ENCODE assay signal across 8 mouse cellular contexts in the genomic region with DNA sequence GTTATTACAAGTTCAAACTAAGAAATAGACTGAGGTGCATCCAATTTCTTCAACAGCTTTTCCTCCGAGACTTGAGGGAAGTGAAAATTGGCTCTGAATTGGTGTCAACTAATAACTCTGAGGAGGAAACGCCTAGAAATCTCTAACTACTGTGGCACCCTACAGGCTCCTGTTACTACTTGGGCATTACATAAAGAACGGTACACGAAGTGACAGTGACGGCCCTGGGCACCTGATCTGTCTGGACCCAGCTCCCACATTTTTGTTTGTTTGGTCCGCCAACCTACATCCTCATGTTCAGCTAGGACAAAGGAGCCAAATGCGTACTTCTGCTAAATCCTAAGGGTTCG. TPM values are rescaled to one million over a fixed set of nuclear protein-coding genes. Genes with fewer than 3 reads are reported as not detected.
DNase-seq lines count a peak whose midpoint lies in the region; ATAC-seq and TF ChIP-seq lines count a peak whose summit lies in the region.

No protein-coding gene starts in this region.

- no peaks in the 10 kb centered on the region for H3K9me3 ChIP-seq in embryonic facial prominence, embryonic 11.5 days (replicated peaks; ENCODE audit: control insufficient read depth, low read length)
- no peaks in the 10 kb centered on the region for H3K9me3 ChIP-seq in midbrain, postnatal 0 days (ENCODE audit: low read length)

- peak overlapping the region; percentile 64 for H3K4me2 ChIP-seq in embryonic facial prominence, embryonic 11.5 days (ENCODE audit: low read depth, low read length)
- H3K4me2 ChIP-seq in midbrain, postnatal 0 days (ENCODE audit: low read depth, low read length, poor library complexity, severe bottlenecking), result peak overlapping the region; percentile 74

- TF ChIP-seq POLR2A in lung, adult 2 months (IDR thresholded peaks at IDR 0.05; ENCODE audit: borderline replicate concordance, extremely low read depth, low read depth, low read length), result no peak

- no peaks in the 10 kb centered on the region for H3K4me1 ChIP-seq in lung, adult 2 months (ENCODE audit: control insufficient read depth, insufficient read depth, low read length)
- H3K4me1 ChIP-seq in embryonic facial prominence, embryonic 11.5 days (ENCODE audit: control insufficient read depth, insufficient read depth, low read length), result no peaks in the 10 kb centered on the region
- peaks cover 14% of the 10 kb centered on the region for H3K4me1 ChIP-seq in midbrain, postnatal 0 days (ENCODE audit: insufficient read depth, low read length)

- H3K27ac ChIP-seq in embryonic facial prominence, embryonic 11.5 days (replicated peaks; ENCODE audit: low read depth, low read length), result no peak overlapping the region
- peak overlapping the region; percentile 96 for H3K27ac ChIP-seq in midbrain, postnatal 0 days (ENCODE audit: low read depth, low read length)

- TF ChIP-seq CTCF in lung, adult 2 months (IDR thresholded peaks at IDR 0.05; ENCODE audit: insufficient read depth, low read length), result no peak
- TF ChIP-seq CTCF in midbrain, postnatal 0 days (IDR thresholded peaks at IDR 0.05), result no peak

- H3K4me3 ChIP-seq in lung, adult 2 months (replicated peaks; ENCODE audit: extremely low read depth, low read depth, low read length), result peak overlapping the region; percentile 94
- peak overlapping the region; percentile 69 for H3K4me3 ChIP-seq in embryonic facial prominence, embryonic 11.5 days (ENCODE audit: low read depth, low read length)
- H3K4me3 ChIP-seq in midbrain, postnatal 0 days (ENCODE audit: low read depth, low read length), result peak overlapping the region; percentile 86

- H3K9ac ChIP-seq in embryonic facial prominence, embryonic 11.5 days (replicated peaks; ENCODE audit: low read length), result peak overlapping the region; percentile 89
- H3K9ac ChIP-seq in midbrain, postnatal 0 days (replicated peaks; ENCODE audit: low read length, poor library complexity, severe bottlenecking), result peak overlapping the region; percentile 95

- 2% methylated on average over 8 of the region's 8 CpGs for WGBS in lung, adult 2 months
- 5% methylated on average over 8 of the region's 8 CpGs for WGBS in embryonic facial prominence, embryonic 11.5 days
- 3% methylated on average over 8 of the region's 8 CpGs for WGBS in midbrain, postnatal 0 days

- H3K27me3 ChIP-seq in embryonic facial prominence, embryonic 11.5 days (ENCODE audit: control insufficient read depth, insufficient read depth, low read length), result no peaks in the 10 kb centered on the region
- H3K27me3 ChIP-seq in midbrain, postnatal 0 days (ENCODE audit: insufficient read depth, low read length), result no peaks in the 10 kb centered on the region

- no peak for DNase-seq in lung, adult 2 months
- DNase-seq in lung, postnatal 36 days, result no peak
- DNase-seq in embryonic facial prominence, embryonic 11.5 days (ENCODE audit: low spot score), result no peak
- DNase-seq in midbrain, postnatal 0 days (ENCODE audit: low spot score), result peak; percentile 30
- no peak for DNase-seq in adrenal gland, adult 2 months
- DNase-seq in retina, postnatal 1 day, result no peak

- no peaks in the 10 kb centered on the region for H3K36me3 ChIP-seq in embryonic facial prominence, embryonic 11.5 days (replicated peaks; ENCODE audit: control insufficient read depth, insufficient read depth, low read depth, low read length)
- 0 out of 2 replicates have a peak, but pooled peaks cover 5% of the 10 kb centered on the region for H3K36me3 ChIP-seq in midbrain, postnatal 0 days (ENCODE audit: insufficient read depth, low read length)

- 0 out of 2 replicates have a peak, but pooled peaks have one; percentile 3 for ATAC-seq in embryonic facial prominence, embryonic 11.5 days (replicated peaks; ENCODE audit: insufficient number of reproducible peaks, low FRiP score, low TSS enrichment, low read depth)
- ATAC-seq in inflammation-experienced regulatory T-cells, adult 6 months, result peak; percentile 0
- ATAC-seq in midbrain, postnatal 0 days (ENCODE audit: low FRiP score), result peak; percentile 18; the same call in 1 of the 2 replicates
- no peak for ATAC-seq in activated CD4-positive, CD25-positive, alpha-beta regulatory T cell, adult 4 months

RNA-seq across cellular contexts. Expression of a gene that starts 0.5 kb away (rescaled TPM):
- polyA plus RNA-seq in lung, adult 2 months (2012; rRNA removed), result 6.8 and 8.2 TPM in 2 replicates
- 25.7 and 27.6 TPM in 2 replicates for polyA plus RNA-seq in embryonic facial prominence, embryonic 11.5 days (2014; fragmentation: Nextera tagmentation; extraction: Ambion mirVana)
- 10 to 100 TPM; 25.7 to 33.4 (median 29.1) TPM for polyA plus RNA-seq in inflammation-experienced regulatory T-cells, adult 6 months (2017; shearing (Covaris generic))
- 9.4 and 12.1 TPM in 2 replicates for total RNA-seq in midbrain, postnatal 0 days (2014; rRNA removed)
- 10.8 and 13.3 TPM in 2 replicates for polyA plus RNA-seq in midbrain, postnatal 0 days (2015; fragmentation: Nextera tagmentation; extraction: Ambion mirVana)
- total RNA-seq in adrenal gland, adult 2 months (2021), result 10 to 100 TPM in 1 of 2 experiments, 1 to 10 TPM in 1; 9.4 to 16.6 TPM
- polyA plus RNA-seq in adrenal gland, adult 2 months (2012; rRNA removed), result 13.7 and 17.2 TPM in 2 replicates
- polyA plus RNA-seq in activated CD4-positive, CD25-positive, alpha-beta regulatory T cell, adult 4 months (2017; shearing (Covaris generic)), result 10 to 100 TPM; 28.2 to 34.9 TPM
